Mouse (Mus musculus): ENCODE data around the gene Lrrc26. TPM values are rescaled to one million over a fixed set of nuclear protein-coding genes. Genes with fewer than 3 reads are reported as not detected.
"Not testable (repeated sequence)": the region's sequence is repeated elsewhere in the genome, so short reads cannot be mapped to it uniquely, and the experiment has no call there.

Lrrc26 gene
- polyA plus RNA-seq, 1 experiment from 2014 or later: not detected

- H3K27me3 ChIP-seq (replicated peaks; ENCODE audit: control insufficient read depth, insufficient read depth, low read length): no peaks in the 10 kb centered on the region
- peak within 1 kb of the TSS; percentile 91 for H3K9ac ChIP-seq (replicated peaks; ENCODE audit: low read depth, low read length)
- H3K4me2 ChIP-seq (ENCODE audit: low read length): peak within 1 kb of the TSS; percentile 95
- peak; percentile 92 for ATAC-seq
- H3K4me3 ChIP-seq (replicated peaks; ENCODE audit: low read length): peak within 1 kb of the TSS; percentile 97
- 0 out of 2 replicates have a peak, but pooled peaks cover 3% of the 10 kb centered on the region for H3K36me3 ChIP-seq (ENCODE audit: control insufficient read depth, insufficient read depth)
- H3K4me1 ChIP-seq (replicated peaks; ENCODE audit: control insufficient read depth, insufficient read depth, low read length): peaks cover 21% of the 10 kb centered on the region
- no peaks in the 10 kb centered on the region for H3K9me3 ChIP-seq (ENCODE audit: control insufficient read depth, low read length)
- WGBS: under 1% methylated on average over 39 of the region's 39 CpGs
- peak within 1 kb of the TSS; percentile 81 for H3K27ac ChIP-seq (ENCODE audit: low read length)
Observed at GRCm38 (mm10) chr2:25255284-25255779, 34.4 kb upstream of the Lrrc26 start, which contains the start of gene Tmem203. Gene Tmem203, plus strand, starts transcription at chr2:25255439.

GRCm38 (mm10) chr2:25256443-25257109 lies 33.1 kb upstream of the Lrrc26 start:
- not testable (repeated sequence) for H3K36me3 ChIP-seq (ENCODE audit: control insufficient read depth, insufficient read depth); H3K27ac ChIP-seq (ENCODE audit: low read length); ATAC-seq; H3K9me3 ChIP-seq (ENCODE audit: control insufficient read depth, low read length); H3K27me3 ChIP-seq (replicated peaks; ENCODE audit: control insufficient read depth, insufficient read depth, low read length)
- H3K9ac ChIP-seq (replicated peaks; ENCODE audit: low read depth, low read length): peak overlapping the region; percentile 91
- H3K4me3 ChIP-seq (replicated peaks; ENCODE audit: low read length): peak overlapping the region; percentile 97
- 60% methylated on average over 11 of the region's 12 CpGs for WGBS
- H3K4me1 ChIP-seq (replicated peaks; ENCODE audit: control insufficient read depth, insufficient read depth, low read length): peaks cover 21% of the 10 kb centered on the region
- H3K4me2 ChIP-seq (ENCODE audit: low read length): peak overlapping the region; percentile 95

GRCm38 (mm10) chr2:25257250-25257649 lies 32.5 kb upstream of the Lrrc26 start:
- H3K4me2 ChIP-seq (ENCODE audit: low read length); H3K27me3 ChIP-seq (replicated peaks; ENCODE audit: control insufficient read depth, insufficient read depth, low read length); H3K27ac ChIP-seq (ENCODE audit: low read length); ATAC-seq; H3K36me3 ChIP-seq (ENCODE audit: control insufficient read depth, insufficient read depth); H3K9ac ChIP-seq (replicated peaks; ENCODE audit: low read depth, low read length); H3K9me3 ChIP-seq (ENCODE audit: control insufficient read depth, low read length); H3K4me3 ChIP-seq (replicated peaks; ENCODE audit: low read length): not testable (repeated sequence)
- 87% methylated on average over 5 of the region's 5 CpGs for WGBS
- peaks cover 24% of the 10 kb centered on the region for H3K4me1 ChIP-seq (replicated peaks; ENCODE audit: control insufficient read depth, insufficient read depth, low read length)

GRCm38 (mm10) chr2:25258887-25259286 lies 30.8 kb upstream of the Lrrc26 start:
- no peak overlapping the region for H3K9ac ChIP-seq (replicated peaks; ENCODE audit: low read depth, low read length)
- H3K36me3 ChIP-seq (ENCODE audit: control insufficient read depth, insufficient read depth): no peaks in the 10 kb centered on the region
- WGBS: 50% methylated on average over 2 of the region's 2 CpGs
- H3K4me2 ChIP-seq (ENCODE audit: low read length): no peak overlapping the region
- no peak overlapping the region for H3K4me3 ChIP-seq (replicated peaks; ENCODE audit: low read length)
- H3K27ac ChIP-seq (ENCODE audit: low read length): no peak overlapping the region
- H3K27me3 ChIP-seq (replicated peaks; ENCODE audit: control insufficient read depth, insufficient read depth, low read length): no peaks in the 10 kb centered on the region; the same call in 1 of the 2 replicates
- peaks cover 34% of the 10 kb centered on the region for H3K4me1 ChIP-seq (replicated peaks; ENCODE audit: control insufficient read depth, insufficient read depth, low read length)
- no peaks in the 10 kb centered on the region for H3K9me3 ChIP-seq (ENCODE audit: control insufficient read depth, low read length)
- ATAC-seq: no peak

- WGBS: 48% methylated on average over 12 of the region's 12 CpGs
- Histone ChIP-seq H3K36me3 (ENCODE audit: control insufficient read depth, insufficient read depth) (no peaks in the 10 kb centered on the region), H3K4me1 (replicated peaks; ENCODE audit: control insufficient read depth, insufficient read depth, low read length) (peaks cover 46% of the 10 kb centered on the region), H3K4me2 (ENCODE audit: low read length) (peak overlapping the region; percentile 99), H3K9ac (replicated peaks; ENCODE audit: low read depth, low read length) (peak overlapping the region; percentile 62), H3K27me3 (replicated peaks; ENCODE audit: control insufficient read depth, insufficient read depth, low read length) (no peaks in the 10 kb centered on the region; the same call in 1 of the 2 replicates), H3K27ac (ENCODE audit: low read length) (peak overlapping the region; percentile 70), H3K4me3 (replicated peaks; ENCODE audit: low read length) (peak overlapping the region; percentile 67), H3K9me3 (ENCODE audit: control insufficient read depth, low read length) (no peaks in the 10 kb centered on the region)
- 0 out of 2 replicates have a peak, but pooled peaks have one; percentile 1 for ATAC-seq
Observed at GRCm38 (mm10) chr2:25261870-25262269, 27.8 kb upstream of the Lrrc26 start.

- H3K36me3 ChIP-seq (ENCODE audit: control insufficient read depth, insufficient read depth): no peaks in the 10 kb centered on the region
- H3K9me3 ChIP-seq (ENCODE audit: control insufficient read depth, low read length): no peaks in the 10 kb centered on the region
- H3K4me3 ChIP-seq (replicated peaks; ENCODE audit: low read length): peak within 1 kb of the TSS; percentile 67
- no peaks in the 10 kb centered on the region; the same call in 1 of the 2 replicates for H3K27me3 ChIP-seq (replicated peaks; ENCODE audit: control insufficient read depth, insufficient read depth, low read length)
- peaks cover 47% of the 10 kb centered on the region for H3K4me1 ChIP-seq (replicated peaks; ENCODE audit: control insufficient read depth, insufficient read depth, low read length)
- WGBS: under 1% methylated on average over 39 of the region's 39 CpGs
- H3K4me2 ChIP-seq (ENCODE audit: low read length): peak within 1 kb of the TSS; percentile 99
- peak; percentile 99 for ATAC-seq
- H3K27ac ChIP-seq (ENCODE audit: low read length): peak within 1 kb of the TSS; percentile 70
- H3K9ac ChIP-seq (replicated peaks; ENCODE audit: low read depth, low read length): peak within 1 kb of the TSS; percentile 74
Observed at GRCm38 (mm10) chr2:25262291-25262767, 27.4 kb upstream of the Lrrc26 start, which contains the start of gene Tprn. Gene Tprn, plus strand, starts transcription at chr2:25262618.

GRCm38 (mm10) chr2:25262795-25263622 lies 26.7 kb upstream of the Lrrc26 start:
- peaks cover 50% of the 10 kb centered on the region for H3K4me1 ChIP-seq (replicated peaks; ENCODE audit: control insufficient read depth, insufficient read depth, low read length)
- under 1% methylated on average over 79 of the region's 82 CpGs for WGBS

GRCm38 (mm10) chr2:25263623-25264285 lies 26.0 kb upstream of the Lrrc26 start:
- 18% methylated on average over 12 of the region's 12 CpGs for WGBS
- no peaks in the 10 kb centered on the region for H3K9me3 ChIP-seq (ENCODE audit: control insufficient read depth, low read length)
- ATAC-seq: no peak
- no peaks in the 10 kb centered on the region; the same call in 1 of the 2 replicates for H3K27me3 ChIP-seq (replicated peaks; ENCODE audit: control insufficient read depth, insufficient read depth, low read length)
- H3K4me1 ChIP-seq (replicated peaks; ENCODE audit: control insufficient read depth, insufficient read depth, low read length): peaks cover 50% of the 10 kb centered on the region
- peak overlapping the region; percentile 74 for H3K9ac ChIP-seq (replicated peaks; ENCODE audit: low read depth, low read length)
- no peaks in the 10 kb centered on the region for H3K36me3 ChIP-seq (ENCODE audit: control insufficient read depth, insufficient read depth)
- no peak overlapping the region for H3K27ac ChIP-seq (ENCODE audit: low read length)
- peak overlapping the region; percentile 67 for H3K4me3 ChIP-seq (replicated peaks; ENCODE audit: low read length)
- H3K4me2 ChIP-seq (ENCODE audit: low read length): peak overlapping the region; percentile 99

More at GRCm38 (mm10) chr2:25262795-25263622, 26.7 kb upstream of the Lrrc26 start:
- H3K9ac ChIP-seq (replicated peaks; ENCODE audit: low read depth, low read length): peak overlapping the region; percentile 74
- ATAC-seq: peak; percentile 32
- peak overlapping the region; percentile 48 for H3K27ac ChIP-seq (ENCODE audit: low read length)
- peak overlapping the region; percentile 67 for H3K4me3 ChIP-seq (replicated peaks; ENCODE audit: low read length)
- H3K4me2 ChIP-seq (ENCODE audit: low read length): peak overlapping the region; percentile 99
- no peaks in the 10 kb centered on the region for H3K9me3 ChIP-seq (ENCODE audit: control insufficient read depth, low read length)
- no peaks in the 10 kb centered on the region for H3K36me3 ChIP-seq (ENCODE audit: control insufficient read depth, insufficient read depth)
- H3K27me3 ChIP-seq (replicated peaks; ENCODE audit: control insufficient read depth, insufficient read depth, low read length): no peaks in the 10 kb centered on the region; the same call in 1 of the 2 replicates
